Mouse (Mus musculus) neural tube, embryonic 11.5 days (tissue): Measurements from ENCODE around the gene Gabrr2. TPM values are rescaled to one million over a fixed set of nuclear protein-coding genes. Genes with fewer than 3 reads are reported as not detected.

Experiments
- ATAC-seq: fragments of 200-750 bp; cut with Nextera tagmentation; 2 replicates; pipeline ENCODE4 v1.8.0; 2017; ENCODE audit warnings: moderate number of reproducible peaks, mild to moderate bottlenecking, moderate TSS enrichment, moderate library complexity; ENCODE audit not compliant: insufficient read depth, low FRiP score, low TSS enrichment
- DNase-seq: peaks from one replicate; pipeline ENCODE4 v3.0.0-alpha.2; 2015; ENCODE audit warnings: low spot score
- H3K27ac ChIP-seq: fragments of 300-500 bp; sonication (generic); 2 replicates; pipeline ENCODE4 v1.5.1; 2014; ENCODE audit warnings: low read depth, mild to moderate bottlenecking, low read length
- H3K27me3 ChIP-seq: fragments of 300-500 bp; sonication (generic); 2 replicates; pipeline ENCODE4 v1.6.1; 2014; ENCODE audit warnings: mild to moderate bottlenecking, low read length, mixed read lengths; ENCODE audit not compliant: control insufficient read depth, insufficient read depth
- H3K36me3 ChIP-seq: fragments of 300-500 bp; sonication (generic); 2 replicates; pipeline ENCODE4 v1.6.1; 2014; ENCODE audit warnings: mild to moderate bottlenecking, low read length, moderate library complexity, mixed read lengths; ENCODE audit not compliant: control insufficient read depth, insufficient read depth
- H3K4me1 ChIP-seq: fragments of 300-500 bp; sonication (generic); 2 replicates; pipeline ENCODE4 v1.6.1; 2014; ENCODE audit warnings: low read length, mixed read lengths; ENCODE audit not compliant: control insufficient read depth, insufficient read depth
- H3K4me2 ChIP-seq: fragments of 300-500 bp; sonication (generic); 2 replicates; pipeline ENCODE4 v1.6.1; 2014; ENCODE audit warnings: low read depth, mild to moderate bottlenecking, moderate library complexity
- H3K4me3 ChIP-seq: fragments of 300-500 bp; sonication (generic); 2 replicates; pipeline ENCODE4 v1.5.1; 2014; ENCODE audit warnings: low read depth, low read length
- H3K9ac ChIP-seq: fragments of 300-500 bp; sonication (generic); 2 replicates; pipeline ENCODE4 v1.6.1; 2014; ENCODE audit warnings: mild to moderate bottlenecking, low read length
- H3K9me3 ChIP-seq: fragments of 300-500 bp; sonication (generic); 2 replicates; pipeline ENCODE4 v1.6.1; 2016; ENCODE audit warnings: low read length; ENCODE audit not compliant: control insufficient read depth
- WGBS: fragments of 180-500 bp; shearing (Covaris S2); extraction: QIAGEN DNeasy Blood & Tissue Kit; methylation state at CpG from one replicate; pipeline ENCODE4 v1.1.7; 2014; 5-methylcytosine and 5-hydroxymethylcytosine counted together
- polyA plus RNA-seq: library from polyadenylated mRNA; unstranded; fragments of >200 nt; fragmentation: Nextera tagmentation; extraction: Ambion mirVana; gene quantifications from 2 replicates; pipeline ENCODE4 v1.2.1, GENCODE M21; 2014

Gene Gabrr2
- polyA plus RNA-seq, 1 experiment from 2014 or later: not detected

- no peak overlapping the region for H3K27ac ChIP-seq
- H3K9ac ChIP-seq: no peak overlapping the region
- no peaks in the 10 kb centered on the region for H3K9me3 ChIP-seq
- H3K36me3 ChIP-seq: peaks cover 11% of the 10 kb centered on the region
- no peaks in the 10 kb centered on the region for H3K4me1 ChIP-seq
- H3K4me3 ChIP-seq: no peak overlapping the region
- H3K4me2 ChIP-seq: no peak overlapping the region
- ATAC-seq (no peak), DNase-seq (no peak)
- 83% methylated on average over 4 of the region's 4 CpGs for whole genome bisulfite sequencing
- H3K27me3 ChIP-seq: no peaks in the 10 kb centered on the region
Observed at GRCm38 (mm10) chr4:33039826-33040225, 23.0 kb upstream of the Gabrr2 start.

DNA sequence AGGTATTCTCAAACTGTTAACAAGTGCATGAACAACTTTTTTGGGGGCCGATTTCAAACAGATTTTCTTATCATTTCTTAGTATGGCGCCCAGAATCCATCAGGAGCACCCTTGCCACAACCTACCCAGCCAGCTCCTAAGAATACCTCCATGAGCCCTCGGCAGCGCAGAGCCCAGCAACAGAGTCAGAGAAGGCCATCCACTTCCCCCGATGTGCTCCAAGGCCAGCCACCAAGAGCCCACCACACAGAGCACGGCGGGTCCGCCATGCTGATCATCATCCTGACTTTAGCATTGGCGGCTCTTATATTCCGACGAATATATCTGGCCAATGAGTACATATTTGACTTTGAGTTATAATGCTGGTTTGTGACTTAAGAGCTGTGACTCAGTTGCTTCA lies 13.2 kb upstream of the Gabrr2 start:
- Histone ChIP-seq H3K4me3 (no peak overlapping the region), H3K36me3 (peaks cover 13% of the 10 kb centered on the region)
- no peak for ATAC-seq

GRCm38 (mm10) chr4:33052055-33052454 lies 10.7 kb upstream of the Gabrr2 start:
- H3K9me3 ChIP-seq: no peaks in the 10 kb centered on the region
- H3K36me3 ChIP-seq: peaks cover 3% of the 10 kb centered on the region; the same call in 1 of the 2 replicates
- 96% methylated on average over 3 of the region's 3 CpGs for WGBS
- no peak overlapping the region for H3K9ac ChIP-seq
- H3K4me2 ChIP-seq: no peak overlapping the region
- H3K4me3 ChIP-seq: no peak overlapping the region
- H3K27me3 ChIP-seq: no peaks in the 10 kb centered on the region
- DNase-seq (no peak), ATAC-seq (no peak)
- H3K4me1 ChIP-seq: no peaks in the 10 kb centered on the region
- no peak overlapping the region for H3K27ac ChIP-seq

More for the DNA sequence above, 13.2 kb upstream of the Gabrr2 start:
- Histone ChIP-seq H3K9me3 (no peaks in the 10 kb centered on the region), H3K9ac (no peak overlapping the region), H3K27me3 (no peaks in the 10 kb centered on the region), H3K27ac (no peak overlapping the region), H3K4me2 (no peak overlapping the region), H3K4me1 (no peaks in the 10 kb centered on the region)
- DNase-seq: no peak
- WGBS: 96% methylated on average over 11 of the region's 11 CpGs

DNA sequence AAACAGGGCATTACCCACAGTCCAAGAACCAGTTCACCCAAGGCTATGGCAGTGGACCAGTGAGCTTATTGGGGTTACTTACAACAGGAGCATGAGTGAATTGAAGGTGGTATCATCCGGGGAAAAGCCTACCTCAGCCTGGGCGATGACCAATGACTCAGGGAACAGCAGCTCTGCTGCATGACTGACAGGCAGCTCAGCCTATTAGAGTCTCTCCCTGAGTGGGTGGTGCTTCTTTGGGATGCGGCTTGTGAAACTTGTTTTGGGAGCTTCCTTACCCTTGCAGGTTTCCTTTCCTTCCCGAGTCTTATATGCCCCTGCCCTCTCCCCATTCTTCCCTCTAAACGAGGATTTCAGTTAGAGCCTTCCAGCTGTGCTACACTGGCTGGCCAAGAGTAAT lies 10.1 kb upstream of the Gabrr2 start:
- peaks cover 3% of the 10 kb centered on the region; the same call in 1 of the 2 replicates for H3K36me3 ChIP-seq
- H3K4me2 ChIP-seq: no peak overlapping the region
- no peaks in the 10 kb centered on the region for H3K4me1 ChIP-seq
- no peaks in the 10 kb centered on the region for H3K9me3 ChIP-seq
- H3K9ac ChIP-seq: no peak overlapping the region
- H3K27me3 ChIP-seq: no peaks in the 10 kb centered on the region
- ATAC-seq (no peak), DNase-seq (no peak)
- H3K4me3 ChIP-seq: no peak overlapping the region
- WGBS: 88% methylated on average over 5 of the region's 5 CpGs
- no peak overlapping the region for H3K27ac ChIP-seq

DNA sequence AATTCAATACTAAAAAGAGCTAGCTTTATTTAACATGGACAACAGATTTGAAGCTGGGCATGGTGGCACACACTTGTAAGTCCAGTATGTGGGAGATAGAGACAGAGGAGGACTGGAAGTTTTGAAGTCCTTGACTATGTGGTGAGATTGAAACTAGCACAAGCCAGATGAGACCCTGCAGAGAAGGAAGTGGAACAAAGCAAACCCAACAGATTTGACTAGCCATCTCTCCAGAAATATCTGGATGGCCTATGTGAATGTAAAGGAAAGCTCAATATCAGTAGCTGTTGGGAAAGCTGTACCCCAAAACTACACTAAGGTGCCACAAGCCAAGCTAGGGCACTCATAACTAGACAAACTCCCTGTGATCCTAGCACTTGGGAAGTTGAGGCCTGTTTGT lies 8.4 kb upstream of the Gabrr2 start:
- H3K9ac ChIP-seq: no peak overlapping the region
- H3K9me3 ChIP-seq: no peaks in the 10 kb centered on the region
- H3K27ac ChIP-seq: no peak overlapping the region
- no peaks in the 10 kb centered on the region for H3K27me3 ChIP-seq
- no peak overlapping the region for H3K4me2 ChIP-seq
- no peaks in the 10 kb centered on the region for H3K4me1 ChIP-seq
- DNase-seq (no peak), ATAC-seq (no peak)
- no peaks in the 10 kb centered on the region for H3K36me3 ChIP-seq
- no peak overlapping the region for H3K4me3 ChIP-seq

DNA sequence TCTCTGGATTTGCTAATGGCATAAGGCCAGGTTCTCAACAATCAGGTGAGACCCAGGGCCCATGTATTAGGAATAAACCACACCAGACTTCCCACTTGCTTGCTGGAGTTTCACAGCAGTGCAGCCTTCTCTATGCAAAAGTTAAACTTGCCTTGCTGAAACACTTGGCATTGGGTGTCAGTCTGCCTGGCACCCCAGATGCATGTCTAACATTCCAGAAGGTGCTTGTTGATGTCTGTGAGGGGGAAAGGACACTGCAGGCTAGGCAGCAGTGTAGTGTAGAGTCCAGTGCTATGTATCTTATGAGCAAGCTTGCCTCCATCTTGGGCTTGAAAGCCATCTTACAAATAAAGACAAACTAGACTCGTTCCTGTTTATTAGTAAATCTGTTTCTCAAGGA lies 6.5 kb upstream of the Gabrr2 start:
- Histone ChIP-seq H3K9ac (no peak overlapping the region), H3K4me3 (no peak overlapping the region), H3K4me2 (no peak overlapping the region), H3K27ac (no peak overlapping the region), H3K36me3 (no peaks in the 10 kb centered on the region), H3K27me3 (no peaks in the 10 kb centered on the region), H3K4me1 (no peaks in the 10 kb centered on the region), H3K9me3 (no peaks in the 10 kb centered on the region)
- ATAC-seq: no peak
- WGBS: 88% methylated on average over 1 of the region's 1 CpGs
- DNase-seq: no peak

GRCm38 (mm10) chr4:33057890-33058687 lies 4.7 kb upstream of the Gabrr2 start:
- H3K27me3 ChIP-seq: no peaks in the 10 kb centered on the region
- no peaks in the 10 kb centered on the region for H3K9me3 ChIP-seq
- H3K4me1 ChIP-seq: no peaks in the 10 kb centered on the region
- H3K36me3 ChIP-seq: no peaks in the 10 kb centered on the region
- H3K4me3 ChIP-seq: no peak overlapping the region
- H3K4me2 ChIP-seq: no peak overlapping the region
- 76% methylated on average over 11 of the region's 11 CpGs for WGBS
- no peak overlapping the region for H3K27ac ChIP-seq
- no peak overlapping the region for H3K9ac ChIP-seq
- no peak for ATAC-seq
- DNase-seq: no peak

- Histone ChIP-seq H3K27ac (no peak overlapping the region), H3K4me3 (no peak overlapping the region), H3K27me3 (no peaks in the 10 kb centered on the region), H3K4me1 (no peaks in the 10 kb centered on the region), H3K9ac (no peak overlapping the region), H3K9me3 (no peaks in the 10 kb centered on the region), H3K4me2 (no peak overlapping the region), H3K36me3 (no peaks in the 10 kb centered on the region)
- no peak for DNase-seq
- no peak for ATAC-seq
- WGBS: 59% methylated on average over 7 of the region's 7 CpGs
Observed at GRCm38 (mm10) chr4:33061158-33061557, 1.6 kb upstream of the Gabrr2 start.

- Histone ChIP-seq H3K9me3 (no peaks in the 10 kb centered on the region), H3K9ac (no peak overlapping the region), H3K4me1 (no peaks in the 10 kb centered on the region), H3K36me3 (no peaks in the 10 kb centered on the region), H3K4me3 (no peak overlapping the region), H3K27me3 (no peaks in the 10 kb centered on the region), H3K27ac (no peak overlapping the region), H3K4me2 (no peak overlapping the region)
- WGBS: 77% methylated on average over 6 of the region's 6 CpGs
- ATAC-seq (no peak), DNase-seq (no peak)
Observed at GRCm38 (mm10) chr4:33064986-33065385, 2.2 kb downstream of the Gabrr2 start.
